Mouse (Mus musculus): ENCODE results near the gene AC161166.1. TPM values are rescaled to one million over a fixed set of nuclear protein-coding genes. Genes with fewer than 3 reads are reported as not detected.
A peak's percentile ranks its signal among the peaks of the same experiment; 100 is the strongest.
"Not testable (repeated sequence)": the region's sequence is repeated elsewhere in the genome, so short reads cannot be mapped to it uniquely, and the experiment has no call there.

The AC161166.1 gene
- polyA plus RNA-seq, 1 experiment from 2014 or later = 0.47 TPM

DNA sequence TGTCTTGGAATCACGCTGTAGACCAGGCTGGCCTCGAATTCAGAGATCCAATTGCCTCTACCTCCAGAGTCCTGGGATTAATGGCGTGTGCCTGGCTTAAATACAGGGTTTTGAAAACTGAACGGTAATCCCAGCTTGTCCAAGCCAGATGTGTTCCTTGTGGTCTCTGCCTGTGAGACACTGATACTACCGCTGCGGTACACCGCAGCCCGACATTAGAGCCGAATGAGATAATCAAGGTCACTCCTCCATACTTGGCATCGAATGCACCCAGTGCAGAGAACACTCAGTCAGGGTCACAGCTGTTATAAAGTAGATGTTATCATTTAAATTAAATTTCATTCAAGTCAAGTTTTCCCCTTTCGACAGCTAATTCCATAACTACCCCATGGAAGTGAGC lies 16.6 kb upstream of the AC161166.1 start:
- no peak overlapping the region for H3K9ac ChIP-seq
- H3K9me3 ChIP-seq (ENCODE audit: low read depth, low read length) = no peaks in the 10 kb centered on the region
- no peak overlapping the region for H3K4me2 ChIP-seq
- H3K4me3 ChIP-seq (ENCODE audit: low read depth, low read length) = no peak overlapping the region
- H3K4me1 ChIP-seq (ENCODE audit: insufficient read depth) = 0 out of 2 replicates have a peak, but pooled peaks cover 2% of the 10 kb centered on the region
- ATAC-seq (ENCODE audit: insufficient read depth) = no peak
- no peak overlapping the region for H3K27ac ChIP-seq (ENCODE audit: low read depth)
- 91% methylated on average over 11 of the region's 11 CpGs for WGBS
- DNase-seq = no peak
- H3K27me3 ChIP-seq (ENCODE audit: insufficient read depth, low read length) = no peaks in the 10 kb centered on the region
- H3K36me3 ChIP-seq (ENCODE audit: insufficient read depth) = peaks cover 10% of the 10 kb centered on the region
- TF ChIP-seq CTCF (IDR thresholded peaks at IDR 0.05; ENCODE audit: low read depth) = no peak

DNA sequence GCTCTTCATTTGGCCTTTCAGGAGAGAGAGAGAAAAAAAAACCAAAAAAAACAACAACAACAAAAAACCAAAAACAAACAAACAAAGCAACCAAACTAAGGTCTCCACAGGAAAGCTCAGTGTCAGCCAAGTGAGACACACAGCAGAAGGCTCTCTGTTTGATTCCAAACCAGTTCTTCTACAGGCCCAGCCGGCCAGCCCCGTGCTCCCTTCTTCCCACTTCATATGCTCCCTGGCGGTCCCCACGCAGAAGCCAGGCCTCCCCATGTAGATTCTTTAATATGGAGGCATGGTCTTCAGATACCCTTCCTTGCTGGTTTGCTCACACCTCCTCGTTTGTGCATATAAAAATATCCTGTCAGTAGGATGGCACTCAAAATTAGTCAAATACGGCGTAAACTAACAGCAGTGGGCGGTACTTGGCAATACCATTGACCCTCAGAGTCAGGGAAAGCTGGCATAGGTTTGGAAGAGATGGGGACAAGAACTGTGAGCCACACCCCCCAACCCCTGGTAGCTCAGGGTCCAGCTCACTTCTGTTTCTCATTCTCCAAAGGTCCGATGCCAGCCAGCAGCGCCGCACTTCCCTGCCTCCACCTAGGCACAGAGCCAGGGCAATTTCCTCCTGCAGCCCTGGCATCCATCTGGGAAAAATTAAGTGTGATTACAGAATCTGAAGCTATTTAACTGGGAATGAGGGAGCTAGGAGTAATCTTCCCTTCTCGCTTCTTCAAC lies 13.6 kb upstream of the AC161166.1 start:
- Histone ChIP-seq H3K27me3 (ENCODE audit: insufficient read depth, low read length) (no peaks in the 10 kb centered on the region), H3K9ac (no peak overlapping the region), H3K27ac (ENCODE audit: low read depth) (no peak overlapping the region), H3K36me3 (ENCODE audit: insufficient read depth) (no peaks in the 10 kb centered on the region), H3K9me3 (ENCODE audit: low read depth, low read length) (no peaks in the 10 kb centered on the region), H3K4me2 (no peak overlapping the region), H3K4me1 (ENCODE audit: insufficient read depth) (0 out of 2 replicates have a peak, but pooled peaks cover 2% of the 10 kb centered on the region), H3K4me3 (ENCODE audit: low read depth, low read length) (no peak overlapping the region)
- WGBS = 85% methylated on average over 12 of the region's 12 CpGs
- DNase-seq (no peak), ATAC-seq (ENCODE audit: insufficient read depth) (no peak)
- no peak for TF ChIP-seq CTCF (IDR thresholded peaks at IDR 0.05; ENCODE audit: low read depth)

DNA sequence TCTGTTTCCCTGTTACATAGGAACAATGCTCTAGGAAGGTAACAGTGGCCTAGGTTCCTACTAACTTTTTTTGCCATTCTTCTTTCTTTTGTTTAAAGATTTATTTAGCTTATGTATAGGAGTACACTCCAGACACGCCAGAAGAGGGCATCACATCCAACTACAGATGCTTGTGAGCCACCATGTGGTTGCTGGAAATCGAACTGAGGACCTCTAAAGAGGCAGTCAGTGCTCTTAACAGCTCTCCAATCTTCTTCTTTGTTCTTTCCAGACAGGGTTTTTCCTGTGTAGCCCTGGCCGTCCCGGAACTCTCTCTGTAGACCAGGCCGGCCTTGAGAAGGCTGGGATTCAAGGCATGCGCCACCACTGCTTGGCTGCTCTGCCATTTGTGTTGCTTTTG lies 12.7 kb upstream of the AC161166.1 start:
- no peak overlapping the region for H3K4me2 ChIP-seq
- no peaks in the 10 kb centered on the region for H3K36me3 ChIP-seq (ENCODE audit: insufficient read depth)
- H3K27me3 ChIP-seq (ENCODE audit: insufficient read depth, low read length) = no peaks in the 10 kb centered on the region
- no peak overlapping the region for H3K4me3 ChIP-seq (ENCODE audit: low read depth, low read length)
- no peaks in the 10 kb centered on the region for H3K9me3 ChIP-seq (ENCODE audit: low read depth, low read length)
- H3K27ac ChIP-seq (ENCODE audit: low read depth) = no peak overlapping the region
- ATAC-seq (ENCODE audit: insufficient read depth) (no peak), DNase-seq (no peak)
- 73% methylated on average over 6 of the region's 6 CpGs for WGBS
- 0 out of 2 replicates have a peak, but pooled peaks cover 2% of the 10 kb centered on the region for H3K4me1 ChIP-seq (ENCODE audit: insufficient read depth)
- no peak for TF ChIP-seq CTCF (IDR thresholded peaks at IDR 0.05; ENCODE audit: low read depth)
- H3K9ac ChIP-seq = no peak overlapping the region

DNA sequence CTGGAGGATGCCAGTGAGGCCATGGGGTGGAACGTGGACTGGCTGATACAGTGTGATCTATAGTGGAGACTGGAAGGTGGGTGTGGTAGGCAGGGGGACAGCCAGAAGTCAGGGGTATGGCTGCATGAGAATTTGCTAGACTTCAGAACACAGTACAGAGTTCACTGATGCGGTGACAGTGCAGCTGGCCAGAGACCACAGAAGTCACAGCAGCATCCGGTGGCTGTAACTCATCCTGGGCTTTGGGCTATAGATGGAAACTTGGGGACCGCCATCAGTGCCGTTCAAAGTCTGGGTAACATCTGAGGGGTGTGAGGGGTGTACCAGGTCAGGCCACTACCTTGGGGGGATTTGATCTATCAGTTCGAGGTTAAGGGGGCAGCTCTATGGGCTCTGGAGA lies 11.5 kb upstream of the AC161166.1 start:
- H3K36me3 ChIP-seq (ENCODE audit: insufficient read depth) = no peaks in the 10 kb centered on the region
- H3K9me3 ChIP-seq (ENCODE audit: low read depth, low read length) = no peaks in the 10 kb centered on the region

DNA sequence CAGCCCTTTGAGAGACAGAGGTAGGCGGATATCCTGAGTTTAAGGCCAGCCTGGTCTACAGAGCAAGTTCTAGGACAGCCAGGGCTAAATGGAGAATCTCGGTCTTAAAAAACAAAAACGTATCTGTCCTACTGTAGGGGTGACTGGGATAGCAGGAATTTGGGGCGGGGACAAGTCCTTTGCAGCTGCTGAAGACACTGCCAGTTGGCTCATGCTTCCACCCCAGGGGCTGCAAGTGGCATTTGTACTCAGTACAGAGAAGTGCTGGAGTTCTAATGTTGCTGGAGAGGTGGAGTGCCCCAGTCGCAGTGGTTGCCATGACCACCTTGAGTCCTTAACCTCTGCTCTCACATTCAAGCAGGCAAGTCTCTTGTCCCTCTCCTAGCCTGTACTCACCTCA lies 10.6 kb upstream of the AC161166.1 start:
- WGBS = 50% methylated on average over 5 of the region's 5 CpGs
- ATAC-seq (ENCODE audit: insufficient read depth) = peak; percentile 56; the same call in 1 of the 2 replicates
- no peak overlapping the region; the same call in 1 of the 2 replicates for H3K9ac ChIP-seq
- no peaks in the 10 kb centered on the region for H3K9me3 ChIP-seq (ENCODE audit: low read depth, low read length)
- no peak overlapping the region for H3K4me2 ChIP-seq
- H3K27me3 ChIP-seq (ENCODE audit: insufficient read depth, low read length) = no peaks in the 10 kb centered on the region
- H3K4me3 ChIP-seq (ENCODE audit: low read depth, low read length) = no peak overlapping the region
- no peak overlapping the region for H3K27ac ChIP-seq (ENCODE audit: low read depth)
- H3K4me1 ChIP-seq (ENCODE audit: insufficient read depth) = no peaks in the 10 kb centered on the region
- no peaks in the 10 kb centered on the region for H3K36me3 ChIP-seq (ENCODE audit: insufficient read depth)
- DNase-seq = peak; percentile 21
- TF ChIP-seq CTCF (IDR thresholded peaks at IDR 0.05; ENCODE audit: low read depth) = no peak

More for the DNA sequence above, 11.5 kb upstream of the AC161166.1 start:
- DNase-seq = no peak
- H3K27ac ChIP-seq (ENCODE audit: low read depth) = no peak overlapping the region
- no peak overlapping the region for H3K4me3 ChIP-seq (ENCODE audit: low read depth, low read length)
- no peak for ATAC-seq (ENCODE audit: insufficient read depth)
- no peaks in the 10 kb centered on the region for H3K27me3 ChIP-seq (ENCODE audit: insufficient read depth, low read length)
- no peak overlapping the region for H3K4me2 ChIP-seq
- no peaks in the 10 kb centered on the region for H3K4me1 ChIP-seq (ENCODE audit: insufficient read depth)
- H3K9ac ChIP-seq = no peak overlapping the region
- 82% methylated on average over 6 of the region's 6 CpGs for WGBS
- TF ChIP-seq CTCF (IDR thresholded peaks at IDR 0.05; ENCODE audit: low read depth) = no peak

DNA sequence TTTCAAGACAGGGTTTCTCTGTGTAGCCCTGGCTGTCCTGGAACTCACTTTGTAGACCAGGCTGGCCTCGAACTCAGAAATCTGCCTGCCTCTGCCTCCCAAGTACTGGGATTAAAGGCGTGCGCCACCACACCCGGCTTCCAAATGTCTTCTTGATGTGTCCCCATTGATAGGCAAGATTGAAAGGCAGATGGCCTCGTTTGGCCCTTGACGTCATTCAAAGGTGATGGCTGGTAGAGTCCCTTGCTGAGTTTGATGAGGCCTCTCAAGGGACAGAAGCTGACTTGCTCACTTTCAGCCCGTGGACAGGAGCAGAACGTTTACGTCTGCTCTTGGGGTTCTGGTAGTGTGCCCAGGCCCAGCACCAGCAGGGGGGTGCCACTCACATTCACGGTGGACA lies 7.8 kb upstream of the AC161166.1 start:
- H3K27me3 ChIP-seq (ENCODE audit: insufficient read depth, low read length); H3K4me3 ChIP-seq (ENCODE audit: low read depth, low read length); H3K4me2 ChIP-seq; ATAC-seq (ENCODE audit: insufficient read depth); H3K9ac ChIP-seq; H3K9me3 ChIP-seq (ENCODE audit: low read depth, low read length); H3K36me3 ChIP-seq (ENCODE audit: insufficient read depth); H3K27ac ChIP-seq (ENCODE audit: low read depth); H3K4me1 ChIP-seq (ENCODE audit: insufficient read depth); DNase-seq: not testable (repeated sequence)
- 89% methylated on average over 10 of the region's 10 CpGs for WGBS

DNA sequence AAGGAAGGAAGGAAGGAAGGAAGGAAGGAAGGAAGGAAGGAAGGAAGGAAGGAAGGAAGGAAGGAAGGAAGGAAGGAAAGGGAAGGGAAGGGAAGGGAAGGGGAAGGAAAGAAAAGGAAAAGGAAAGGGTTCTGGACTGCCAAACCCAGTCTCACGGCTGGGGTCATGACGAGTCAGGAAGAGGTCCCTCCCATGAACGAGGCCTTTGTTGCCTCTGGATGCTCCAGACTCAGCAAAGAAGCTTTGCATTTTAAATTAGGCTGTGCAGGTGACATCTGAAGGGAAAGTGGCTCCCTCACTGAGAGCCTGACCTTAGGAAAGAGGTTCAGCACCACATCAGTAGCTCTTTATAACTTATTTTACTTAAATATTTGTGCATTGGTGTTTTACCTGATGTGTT lies 6.9 kb upstream of the AC161166.1 start:
- no peak overlapping the region for H3K4me2 ChIP-seq
- no peak overlapping the region for H3K4me3 ChIP-seq (ENCODE audit: low read depth, low read length)
- DNase-seq (no peak), ATAC-seq (ENCODE audit: insufficient read depth) (no peak)
- no peaks in the 10 kb centered on the region for H3K27me3 ChIP-seq (ENCODE audit: insufficient read depth, low read length)
- WGBS = 60% methylated on average over 3 of the region's 3 CpGs
- no peak overlapping the region for H3K9ac ChIP-seq
- TF ChIP-seq CTCF (IDR thresholded peaks at IDR 0.05; ENCODE audit: low read depth) = no peak
- no peaks in the 10 kb centered on the region for H3K4me1 ChIP-seq (ENCODE audit: insufficient read depth)
- H3K27ac ChIP-seq (ENCODE audit: low read depth) = no peak overlapping the region
- H3K36me3 ChIP-seq (ENCODE audit: insufficient read depth) = peaks cover 16% of the 10 kb centered on the region; the same call in 1 of the 2 replicates
- H3K9me3 ChIP-seq (ENCODE audit: low read depth, low read length) = no peaks in the 10 kb centered on the region
